Mouse (Mus musculus) mouse embryonic stem cell (cell line): ENCODE data around the gene Dtx2.
"Not testable (repeated sequence)": the region's sequence is repeated elsewhere in the genome, so short reads cannot be mapped to it uniquely, and the experiment has no call there.

Source experiments
- in situ Hi-C, 2 experiments: fragments of 300-500 bp; cut with MboI; formaldehyde crosslinking; loops; 1 replicate in 1 of 2; 3 replicates in 1 of 2; pipeline ENCODE4 v1.14.3; 2019 to 2020; ENCODE audit warnings: low sequenced_read_pairs in 2 of 2, low pct_unique_long_range_greater_than_20kb in 1 of 2, mixed read lengths in 1 of 2; ENCODE audit not compliant: unreplicated experiment in 1 of 2

Gene Dtx2

DNA sequence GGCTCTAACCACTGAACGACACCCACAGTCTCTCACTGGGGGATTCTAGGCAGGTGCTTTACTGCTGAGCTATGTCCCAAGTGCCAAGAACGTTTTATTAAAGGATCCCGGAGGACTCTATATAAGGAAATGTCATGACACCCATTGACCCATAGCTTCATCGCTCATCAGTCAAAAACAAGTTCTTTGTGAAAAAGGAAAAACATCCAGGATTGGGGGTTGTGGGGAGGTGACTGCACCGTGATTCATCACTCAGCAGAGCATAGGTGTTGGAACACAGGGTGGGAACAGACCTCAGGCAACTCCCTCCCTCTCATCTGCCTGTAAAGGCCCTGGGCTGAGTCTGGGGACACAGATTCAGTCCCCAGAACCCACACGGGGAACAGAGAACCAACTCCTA lies 55.3 kb downstream of the Dtx2 start:
- in situ Hi-C loops = no loop called here

DNA sequence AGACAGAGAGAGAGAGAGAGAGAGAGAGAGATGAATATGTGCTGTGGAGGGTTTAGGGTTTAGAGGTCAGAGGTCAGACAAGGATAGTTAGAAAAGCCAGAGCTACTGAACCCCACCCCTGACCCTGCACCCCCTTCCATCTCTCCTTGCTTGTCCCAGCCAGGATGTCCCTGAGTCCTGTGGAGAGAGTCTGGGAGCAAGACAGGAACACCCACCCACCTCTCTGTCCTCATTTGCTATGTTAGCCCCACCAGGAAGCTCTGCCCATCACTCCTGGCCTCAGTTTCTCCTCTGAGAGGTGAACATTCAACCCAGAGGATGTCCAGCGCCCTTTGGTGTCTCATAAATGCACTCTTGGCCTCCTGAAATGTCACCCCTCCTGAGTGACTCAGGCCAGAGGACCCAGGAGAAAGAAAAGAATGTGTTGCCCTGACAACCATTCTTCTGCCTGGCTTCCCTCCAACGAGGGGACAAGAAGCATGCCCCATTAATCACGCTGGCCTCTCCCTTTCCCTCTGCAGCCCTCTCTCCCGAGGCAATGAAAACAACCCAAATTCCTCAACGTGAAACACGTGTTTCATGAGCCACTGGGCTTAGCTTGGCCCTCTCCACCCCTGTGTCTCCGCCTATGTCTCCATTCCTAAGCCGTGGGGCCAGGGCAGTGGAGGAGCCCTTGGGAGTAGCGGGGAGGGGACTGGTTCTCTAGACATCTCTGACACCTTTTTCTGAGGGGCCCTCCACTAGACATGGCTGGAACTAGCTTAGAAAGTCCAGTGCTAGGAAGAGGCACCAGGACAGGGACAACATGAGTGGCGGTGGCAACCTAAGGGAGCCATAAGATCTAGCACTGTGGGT lies 56.9 kb downstream of the Dtx2 start:
- in situ Hi-C loops = no loop called here

- in situ Hi-C loops = no loop called here
Observed at GRCm38 (mm10) chr5:136052861-136053655, 58.5 kb downstream of the Dtx2 start.

DNA sequence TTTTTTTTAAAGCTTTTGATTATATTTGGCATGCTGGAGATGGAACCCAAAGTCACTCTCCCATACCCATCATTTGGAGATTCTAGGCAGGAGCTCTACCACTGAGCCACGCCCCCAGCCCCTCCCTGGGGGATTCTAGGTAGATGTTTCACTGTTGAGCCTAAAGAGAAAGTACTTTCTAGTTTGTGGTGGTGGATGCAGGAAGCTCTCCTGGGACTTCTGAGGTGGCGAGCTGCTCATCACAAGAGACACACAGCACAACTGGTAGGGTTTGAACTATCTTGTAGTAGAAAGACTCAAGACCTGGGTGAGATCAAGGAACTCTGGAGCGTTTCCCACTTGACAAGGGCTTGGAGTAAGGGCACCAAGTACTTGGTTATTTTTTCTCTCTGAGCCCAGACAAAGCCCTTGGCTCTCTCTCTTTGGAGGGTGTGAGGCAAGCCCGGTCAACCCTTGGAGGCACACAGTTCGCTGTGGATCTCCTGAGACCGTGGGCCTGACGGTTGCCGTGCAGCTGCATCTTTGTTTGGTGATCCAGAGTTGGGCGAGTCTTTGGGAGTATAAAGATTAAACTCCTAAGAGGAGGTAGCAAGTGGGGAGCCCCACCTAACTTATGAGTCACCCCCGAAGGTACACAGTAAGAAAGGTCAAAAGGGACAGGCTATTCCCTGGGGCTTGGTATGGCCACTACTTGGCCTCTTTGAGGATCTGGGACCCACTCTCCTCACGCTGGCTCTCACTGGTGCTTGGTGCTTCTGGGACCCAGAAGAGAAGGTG lies 59.9 kb downstream of the Dtx2 start, which contains the start of gene Upk3bl:
Gene Upk3bl (plus strand): TSS at position 192 of the 777 bp plus-strand sequence.
- in situ Hi-C loops = loop anchor here in 1 of 2 experiments (5.0 kb wide), 1 partner anchor 82 kb away; the partner anchor contains the start of gene Ssc4d

- in situ Hi-C loops = loop anchor here in 1 of 2 experiments (5.0 kb wide), 1 partner anchor 84 kb away; the partner anchor contains the start of gene Ssc4d
Observed at GRCm38 (mm10) chr5:136056062-136056461, 61.5 kb downstream of the Dtx2 start.

GRCm38 (mm10) chr5:136057085-136057484 lies 62.5 kb downstream of the Dtx2 start:
- in situ Hi-C loops = loop anchor here in 1 of 2 experiments (5.0 kb wide), 1 partner anchor 85 kb away; the partner anchor contains the start of gene Ssc4d

DNA sequence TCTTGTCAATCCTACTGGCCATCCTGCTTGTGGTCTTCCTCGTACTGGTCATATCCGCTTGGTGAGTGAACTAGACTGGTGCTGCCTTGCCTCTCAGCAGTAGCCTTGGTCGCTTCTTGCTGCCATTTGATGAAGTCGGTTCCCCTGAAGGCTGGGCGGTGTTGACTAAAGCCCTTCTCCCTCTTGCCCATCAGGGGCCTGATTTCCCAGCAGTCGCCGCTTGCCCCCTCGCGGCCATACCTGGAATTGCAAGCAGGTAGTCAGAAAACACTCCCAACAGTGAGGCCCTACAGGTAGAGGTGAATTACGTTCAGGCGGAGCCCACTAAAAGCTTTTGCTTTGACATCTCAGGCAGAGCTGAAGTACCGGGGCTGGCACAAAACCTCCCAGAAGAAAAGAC lies 67.0 kb downstream of the Dtx2 start:
- in situ Hi-C loops = no loop called here

DNA sequence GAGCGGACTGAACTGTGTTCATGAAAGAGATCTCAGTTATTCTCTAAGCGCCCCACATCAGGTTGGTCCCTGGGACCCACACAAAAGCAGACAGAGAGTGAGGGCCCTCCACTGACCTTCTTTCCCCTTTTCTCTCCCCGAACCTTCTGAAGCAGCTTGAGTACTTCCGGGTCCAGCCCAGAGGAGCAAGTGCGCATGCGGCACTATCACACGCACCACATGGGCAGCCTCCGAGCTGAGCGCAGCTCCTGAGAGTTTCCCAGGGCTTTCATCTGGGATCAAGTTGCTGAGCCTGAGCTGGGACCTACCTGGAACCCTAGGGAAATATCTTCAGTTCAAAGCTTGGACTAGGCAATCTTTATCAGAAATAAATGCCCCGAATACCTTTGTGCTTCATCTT lies 69.3 kb downstream of the Dtx2 start:
- in situ Hi-C loops = no loop called here

GRCm38 (mm10) chr5:136066404-136067148 lies 72.0 kb downstream of the Dtx2 start:
- in situ Hi-C loops = not testable (repeated sequence)

DNA sequence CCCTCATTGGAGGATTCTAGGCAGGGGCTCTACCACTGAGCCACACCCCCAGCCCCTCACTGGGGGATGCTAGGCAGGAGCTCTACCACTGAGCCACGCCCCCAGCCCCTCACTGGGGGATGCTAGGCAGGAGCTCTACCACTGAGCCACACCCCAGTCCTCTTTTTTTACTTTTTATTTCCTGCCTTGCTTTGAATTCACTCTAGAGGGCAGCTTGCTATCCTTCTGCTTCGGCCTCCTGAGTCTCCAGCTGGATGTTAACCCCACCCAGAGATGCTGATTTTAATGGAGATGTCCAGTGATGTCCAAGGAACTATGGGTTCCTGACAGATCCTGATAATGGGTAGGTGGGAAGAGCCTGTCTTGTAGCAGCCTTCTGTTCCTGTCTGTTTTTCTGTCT lies 74.8 kb downstream of the Dtx2 start:
- in situ Hi-C loops = no loop called here

DNA sequence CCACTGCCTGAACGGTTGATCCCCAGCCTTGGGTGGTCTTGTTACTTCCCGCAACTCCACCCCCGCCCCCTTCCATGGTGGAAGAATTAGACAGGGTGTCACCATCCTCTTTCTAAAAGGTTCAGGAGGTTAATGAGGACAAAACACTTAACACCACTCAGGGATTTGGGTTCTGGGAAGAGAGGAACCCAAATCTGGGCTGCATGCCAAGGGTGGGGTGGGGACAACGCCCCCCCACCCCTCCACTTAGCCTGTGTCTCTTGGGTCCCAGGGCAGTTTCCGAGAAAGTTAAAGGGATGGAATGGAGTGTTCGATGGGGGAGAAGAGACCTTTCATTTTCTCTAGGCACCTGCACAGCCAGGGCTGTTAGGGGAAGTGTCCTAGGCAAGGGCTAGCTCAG lies 78.5 kb downstream of the Dtx2 start:
- in situ Hi-C loops = no loop called here

DNA sequence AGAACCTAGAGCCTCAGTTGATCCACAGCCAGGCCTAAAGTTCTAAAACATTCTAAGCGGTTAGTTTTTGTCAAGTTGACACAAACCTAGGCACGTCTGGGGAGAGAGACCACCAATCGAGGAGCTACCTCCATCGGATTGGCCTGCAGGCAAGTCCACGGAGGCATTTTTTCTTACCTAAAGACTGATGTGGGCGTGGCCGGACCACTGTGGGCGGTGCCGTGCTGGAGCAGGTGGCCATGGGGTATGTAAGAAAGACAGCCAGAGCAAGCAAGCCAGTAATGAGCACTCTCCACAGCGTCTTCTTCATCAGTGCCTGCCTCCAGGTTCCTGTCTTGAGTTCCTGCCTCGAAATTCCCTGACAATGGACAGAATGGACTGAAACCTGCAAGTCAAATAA lies 78.9 kb downstream of the Dtx2 start:
- in situ Hi-C loops = no loop called here

GRCm38 (mm10) chr5:136075076-136075475 lies 80.5 kb downstream of the Dtx2 start:
- in situ Hi-C loops = no loop called here

DNA sequence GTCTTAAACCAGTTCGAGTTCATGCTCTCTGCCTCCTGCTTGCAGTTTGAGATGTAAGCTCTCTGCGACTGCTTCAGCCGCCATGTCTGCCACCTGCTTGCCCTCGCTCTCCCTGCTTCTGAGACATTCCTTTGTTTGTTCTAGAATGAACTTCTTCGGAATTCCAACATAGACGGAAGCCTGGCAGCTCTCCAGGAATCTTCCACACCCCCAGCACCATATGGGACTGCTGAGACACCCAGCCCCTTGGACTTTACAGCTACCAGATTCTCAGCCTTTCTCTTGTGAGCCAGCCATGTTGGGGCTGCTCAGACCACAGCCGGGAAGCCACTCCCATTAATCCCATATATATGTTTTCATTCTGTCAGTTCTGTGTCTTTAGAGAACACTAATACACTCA lies 81.7 kb downstream of the Dtx2 start:
- in situ Hi-C loops = no loop called here

GRCm38 (mm10) chr5:136077001-136077550 lies 82.5 kb downstream of the Dtx2 start:
- in situ Hi-C loops = no loop called here

DNA sequence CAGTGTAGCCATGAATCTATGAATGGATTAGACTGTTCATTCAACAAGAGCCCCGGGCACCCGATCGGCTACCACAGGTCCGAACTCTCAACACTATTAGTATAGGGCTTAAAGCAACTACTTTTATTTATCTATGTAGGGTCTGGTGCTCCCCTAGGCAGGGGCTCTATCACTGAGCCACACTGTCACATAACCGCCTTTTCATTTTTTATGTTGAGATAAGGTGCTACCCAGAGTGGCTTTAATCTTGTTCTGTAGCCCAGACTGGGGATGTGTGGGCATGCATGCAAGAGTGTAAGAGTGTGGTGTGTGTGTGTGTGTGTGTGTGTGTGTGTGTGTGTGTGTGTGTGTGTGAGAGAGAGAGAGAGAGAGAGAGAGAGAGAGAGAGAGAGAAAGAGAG lies 83.5 kb downstream of the Dtx2 start:
- in situ Hi-C loops = no loop called here

- in situ Hi-C loops = loop anchor here in 1 of 2 experiments (5.0 kb wide), 1 partner anchor 185 kb away; no protein-coding TSS in a partner anchor
Observed at GRCm38 (mm10) chr5:136082345-136082744, 87.7 kb downstream of the Dtx2 start.
